Mouse (Mus musculus): Measurements from ENCODE around the gene Tekt5. TPM values are rescaled to one million over a fixed set of nuclear protein-coding genes. Genes with fewer than 3 reads are reported as not detected.

The Tekt5 gene
- total RNA-seq (2021): 1 to 10 TPM; 7.9 to 9.2 TPM
- long read RNA-seq, experiment 1, transcript Tekt5-201 (7 exons, 1,803 nt): major isoform, 10 of 10 reads
- long read RNA-seq, experiment 1, partial matches to known transcripts: 0 of 10 reads
- long read RNA-seq, experiment 1, other reads (novel, unspliced or antisense): 0 of 10 reads
- long read RNA-seq, experiment 2, partial matches to known transcripts: 0 of 3 reads
- long read RNA-seq, experiment 2, other reads (novel, unspliced or antisense): 0 of 3 reads

- peak; percentile 42 to 51 for DNase-seq (ENCODE audit: extremely low spot score in 1 of 2, low spot score in 2 of 2)
- Histone ChIP-seq H3K27ac (no peak within 1 kb of the TSS), H3K4me3 (peak within 1 kb of the TSS; percentile 44)
- intact Hi-C loops (cut with DNase I): loop anchor here (5.0 kb wide), 2 partner anchors 113 to 308 kb away; no protein-coding TSS in a partner anchor
- peak; percentile 70 for TF ChIP-seq CTCF (IDR thresholded peaks at IDR 0.05)
Measured at GRCm38 (mm10) chr16:10394699-10395540, at the start of gene Tekt5. Gene Tekt5, minus strand, starts transcription at chr16:10395490.

- DNase-seq (ENCODE audit: extremely low spot score in 1 of 2, low spot score in 2 of 2): no peak
- Histone ChIP-seq H3K27ac (no peak overlapping the region), H3K4me3 (no peak overlapping the region)
- TF ChIP-seq CTCF (IDR thresholded peaks at IDR 0.05): no peak
- intact Hi-C loops (cut with DNase I): no loop called here
Measured at GRCm38 (mm10) chr16:10443723-10444122, 48.4 kb upstream of the Tekt5 start.

GRCm38 (mm10) chr16:10441761-10442160 lies 46.5 kb upstream of the Tekt5 start:
- Histone ChIP-seq H3K27ac (no peak overlapping the region), H3K4me3 (no peak overlapping the region)
- intact Hi-C loops (cut with DNase I): no loop called here
- TF ChIP-seq CTCF (IDR thresholded peaks at IDR 0.05): no peak
- DNase-seq (ENCODE audit: extremely low spot score in 1 of 2, low spot score in 2 of 2): no peak

- H3K4me3 ChIP-seq: no peak overlapping the region
- no peak for TF ChIP-seq CTCF (IDR thresholded peaks at IDR 0.05)
- no peak for DNase-seq (ENCODE audit: extremely low spot score in 1 of 2, low spot score in 2 of 2)
- H3K27ac ChIP-seq: no peak overlapping the region
- intact Hi-C loops (cut with DNase I): no loop called here
Measured at GRCm38 (mm10) chr16:10441328-10441727, 46.0 kb upstream of the Tekt5 start.

- TF ChIP-seq CTCF (IDR thresholded peaks at IDR 0.05): no peak
- Histone ChIP-seq H3K27ac (no peak overlapping the region), H3K4me3 (no peak overlapping the region)
- DNase-seq (ENCODE audit: extremely low spot score in 1 of 2, low spot score in 2 of 2): no peak
- intact Hi-C loops (cut with DNase I): no loop called here
Measured at GRCm38 (mm10) chr16:10438055-10438454, 42.8 kb upstream of the Tekt5 start.

- Histone ChIP-seq H3K4me3 (no peak overlapping the region), H3K27ac (no peak overlapping the region)
- intact Hi-C loops (cut with DNase I): no loop called here
- no peak for DNase-seq (ENCODE audit: extremely low spot score in 1 of 2, low spot score in 2 of 2)
- TF ChIP-seq CTCF (IDR thresholded peaks at IDR 0.05): no peak
Measured at GRCm38 (mm10) chr16:10436166-10436565, 40.9 kb upstream of the Tekt5 start.

GRCm38 (mm10) chr16:10433344-10433743 lies 38.1 kb upstream of the Tekt5 start:
- TF ChIP-seq CTCF (IDR thresholded peaks at IDR 0.05): no peak
- intact Hi-C loops (cut with DNase I): no loop called here
- no peak overlapping the region for H3K27ac ChIP-seq
- H3K4me3 ChIP-seq: no peak overlapping the region
- no peak for DNase-seq (ENCODE audit: extremely low spot score in 1 of 2, low spot score in 2 of 2)

DNA sequence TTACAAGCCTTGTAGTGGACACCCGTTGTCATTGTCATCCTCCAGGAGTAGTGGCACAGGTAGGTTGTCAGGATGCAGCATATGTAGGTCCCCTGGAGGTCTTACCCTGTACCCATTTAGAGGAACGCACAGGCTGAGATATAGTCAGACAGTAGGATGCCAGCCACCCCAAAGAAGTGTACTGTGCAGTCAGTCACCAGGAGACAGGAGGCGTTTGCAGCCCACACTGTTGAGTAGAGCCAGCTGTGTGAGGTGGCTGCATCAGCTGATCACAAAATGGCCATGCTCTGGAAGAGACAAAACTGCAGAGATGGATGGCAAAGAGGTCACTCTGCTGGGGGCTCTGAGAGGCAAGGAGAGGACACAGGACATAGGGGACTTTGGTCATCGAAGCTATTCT lies 37.1 kb upstream of the Tekt5 start:
- Histone ChIP-seq H3K4me3 (no peak overlapping the region), H3K27ac (no peak overlapping the region)
- DNase-seq (ENCODE audit: extremely low spot score in 1 of 2, low spot score in 2 of 2): no peak
- intact Hi-C loops (cut with DNase I): no loop called here
- no peak for TF ChIP-seq CTCF (IDR thresholded peaks at IDR 0.05)

GRCm38 (mm10) chr16:10431911-10432310 lies 36.6 kb upstream of the Tekt5 start:
- intact Hi-C loops (cut with DNase I): no loop called here
- H3K27ac ChIP-seq: no peak overlapping the region
- TF ChIP-seq CTCF (IDR thresholded peaks at IDR 0.05): no peak
- no peak overlapping the region for H3K4me3 ChIP-seq
- DNase-seq (ENCODE audit: extremely low spot score in 1 of 2, low spot score in 2 of 2): no peak

GRCm38 (mm10) chr16:10420447-10421054 lies 25.3 kb upstream of the Tekt5 start:
- DNase-seq (ENCODE audit: extremely low spot score in 1 of 2, low spot score in 2 of 2): no peak
- H3K27ac ChIP-seq: no peak overlapping the region
- intact Hi-C loops (cut with DNase I): no loop called here
- no peak overlapping the region for H3K4me3 ChIP-seq
- TF ChIP-seq CTCF (IDR thresholded peaks at IDR 0.05): no peak

DNA sequence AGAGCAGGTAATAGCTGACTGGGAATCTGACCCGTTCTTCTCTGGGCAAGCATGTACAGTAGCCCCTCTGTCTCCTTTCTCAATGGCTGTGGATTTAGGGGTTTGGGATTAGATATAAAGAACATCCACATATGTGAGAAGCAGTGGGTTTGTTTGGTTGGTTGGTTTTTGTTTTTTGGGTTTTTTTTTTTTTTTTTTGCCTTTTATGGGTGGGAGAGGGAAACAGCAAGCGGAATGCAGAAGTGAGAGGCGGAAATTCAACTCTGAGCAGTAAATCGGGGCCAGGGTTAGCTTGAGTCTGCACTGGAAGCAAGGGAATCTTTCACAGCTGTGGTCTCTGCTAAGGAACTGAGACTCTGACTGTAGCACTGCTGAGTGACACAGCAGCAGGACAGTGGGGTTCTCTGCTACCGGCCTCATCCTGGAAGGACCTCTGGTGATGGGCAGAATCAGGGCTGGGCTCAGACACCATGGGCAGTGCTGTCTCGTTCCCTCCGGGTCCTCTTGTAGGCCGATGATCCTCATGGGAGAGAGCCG lies 22.5 kb upstream of the Tekt5 start:
- H3K4me3 ChIP-seq: no peak overlapping the region
- no peak for TF ChIP-seq CTCF (IDR thresholded peaks at IDR 0.05)
- DNase-seq (ENCODE audit: extremely low spot score in 1 of 2, low spot score in 2 of 2): no peak
- H3K27ac ChIP-seq: no peak overlapping the region
- intact Hi-C loops (cut with DNase I): no loop called here

DNA sequence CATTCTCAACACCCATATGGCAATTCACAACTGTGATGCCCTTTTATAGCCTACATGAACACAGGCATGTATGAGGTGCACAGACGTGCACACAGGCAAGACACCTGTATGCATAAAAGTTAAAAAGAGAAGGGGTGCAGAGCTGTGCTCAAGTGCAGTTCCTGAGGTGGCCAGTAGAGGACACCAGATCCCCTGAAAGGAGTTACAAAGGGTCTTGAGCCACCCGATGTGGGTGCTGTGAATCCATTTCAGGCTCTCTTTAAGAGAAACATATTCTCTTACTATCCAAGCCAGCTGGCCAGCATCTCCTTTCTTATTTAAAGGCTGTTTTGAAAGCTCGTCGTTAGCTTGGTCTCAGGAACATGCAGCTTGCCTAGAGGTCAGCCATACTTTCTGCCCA lies 21.6 kb upstream of the Tekt5 start:
- Histone ChIP-seq H3K4me3 (no peak overlapping the region), H3K27ac (no peak overlapping the region)
- TF ChIP-seq CTCF (IDR thresholded peaks at IDR 0.05): peak; percentile 61
- intact Hi-C loops (cut with DNase I): loop anchor here (1.0 kb wide), 1 partner anchor 104 kb away; no protein-coding TSS in a partner anchor
- no peak for DNase-seq (ENCODE audit: extremely low spot score in 1 of 2, low spot score in 2 of 2)
